Mouse (Mus musculus): Measurements from ENCODE around the gene Fancc.

DNA sequence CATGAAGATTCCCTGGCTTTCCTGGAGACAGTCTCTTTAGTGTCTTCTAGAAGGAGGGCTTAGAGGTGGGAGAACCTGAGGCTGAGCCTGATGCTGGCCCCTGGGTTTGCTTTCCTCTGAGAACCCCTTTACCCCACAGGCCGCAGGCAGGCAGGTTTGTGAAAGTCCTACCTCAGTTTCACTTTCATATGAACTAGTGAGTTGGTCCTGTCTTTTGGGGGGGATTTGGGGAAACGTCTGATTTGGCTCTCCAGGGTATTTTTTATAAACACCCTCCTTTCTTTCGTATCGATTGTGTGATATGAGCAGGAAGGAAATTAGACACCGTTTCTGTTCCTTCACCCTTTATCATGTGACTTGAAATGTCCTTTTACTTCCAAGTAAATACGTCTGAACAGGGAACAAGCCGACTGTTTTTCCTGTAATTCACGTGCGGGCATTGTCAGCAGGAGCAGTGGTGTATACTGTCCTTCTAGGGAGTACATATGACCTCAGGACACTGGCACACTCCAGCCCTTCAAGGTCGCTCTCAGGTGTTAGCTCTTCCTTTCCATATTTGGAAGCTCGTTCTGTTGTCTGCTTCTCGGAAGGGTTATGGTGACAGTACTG lies 250.6 kb downstream of the Fancc start:
- no peak for TF ChIP-seq CTCF (IDR thresholded peaks at IDR 0.05; ENCODE audit: low read depth)
- TF ChIP-seq EP300 (optimal IDR thresholded peaks at IDR 0.05) = no peak

All from stomach, postnatal 0 days (tissue).